Mouse (Mus musculus): ENCODE results near the gene Tmod4.

DNA sequence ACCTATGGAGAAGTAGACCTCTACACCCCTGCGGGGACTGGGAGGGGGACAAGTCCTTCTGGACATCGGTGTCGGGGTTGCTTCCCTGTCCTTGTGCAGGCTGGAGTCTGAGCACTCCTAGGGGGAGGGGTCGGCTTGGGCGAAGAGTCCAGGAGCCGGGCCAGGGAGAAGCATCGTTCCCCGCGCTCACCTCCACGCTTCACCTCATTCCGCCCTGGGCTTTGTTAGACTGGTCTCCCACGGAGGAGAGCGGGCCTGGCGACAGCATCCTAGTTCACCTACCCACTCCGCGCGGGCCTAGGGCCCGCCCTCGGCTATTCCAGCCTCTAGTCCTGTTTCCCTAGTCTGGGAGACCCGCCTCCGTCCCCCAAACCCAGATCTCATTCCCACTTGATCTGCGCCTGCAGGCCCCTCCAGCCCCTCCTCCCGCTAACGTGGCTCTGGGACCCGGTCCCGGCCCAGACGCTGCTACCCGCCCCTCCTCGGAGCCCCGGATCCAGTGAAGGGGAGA lies 36.8 kb downstream of the Tmod4 start:
- TF ChIP-seq ETS1 (conservative IDR thresholded peaks at IDR 0.05; ENCODE audit: low read depth, low read length) (no peak), POLR2A (IDR thresholded peaks at IDR 0.05; ENCODE audit: low read depth, low read length) (no peak), CTCF (conservative IDR thresholded peaks at IDR 0.05 in 1 of 2, IDR thresholded peaks at IDR 0.05 in 1 of 2; ENCODE audit: low read depth in 2 of 2, low read length in 2 of 2) (no peak), GABPA (IDR thresholded peaks at IDR 0.05; ENCODE audit: insufficient replicate concordance, low read depth, low read length) (no peak), KAT2A (IDR thresholded peaks at IDR 0.05; ENCODE audit: insufficient replicate concordance, low read length) (no peak)
